Mouse (Mus musculus) embryo, embryonic 9.5 days (tissue): ENCODE measurements around the gene Gba2.
A peak's percentile ranks its signal among the peaks of the same experiment; 100 is the strongest.
"Not testable (repeated sequence)": the region's sequence is repeated elsewhere in the genome, so short reads cannot be mapped to it uniquely, and the experiment has no call there.

Source experiments
- DNase-seq: peaks from one replicate; pipeline ENCODE4 v3.0.0-alpha.2; 2017; ENCODE audit errors: extremely low spot score

Gba2 gene

DNA sequence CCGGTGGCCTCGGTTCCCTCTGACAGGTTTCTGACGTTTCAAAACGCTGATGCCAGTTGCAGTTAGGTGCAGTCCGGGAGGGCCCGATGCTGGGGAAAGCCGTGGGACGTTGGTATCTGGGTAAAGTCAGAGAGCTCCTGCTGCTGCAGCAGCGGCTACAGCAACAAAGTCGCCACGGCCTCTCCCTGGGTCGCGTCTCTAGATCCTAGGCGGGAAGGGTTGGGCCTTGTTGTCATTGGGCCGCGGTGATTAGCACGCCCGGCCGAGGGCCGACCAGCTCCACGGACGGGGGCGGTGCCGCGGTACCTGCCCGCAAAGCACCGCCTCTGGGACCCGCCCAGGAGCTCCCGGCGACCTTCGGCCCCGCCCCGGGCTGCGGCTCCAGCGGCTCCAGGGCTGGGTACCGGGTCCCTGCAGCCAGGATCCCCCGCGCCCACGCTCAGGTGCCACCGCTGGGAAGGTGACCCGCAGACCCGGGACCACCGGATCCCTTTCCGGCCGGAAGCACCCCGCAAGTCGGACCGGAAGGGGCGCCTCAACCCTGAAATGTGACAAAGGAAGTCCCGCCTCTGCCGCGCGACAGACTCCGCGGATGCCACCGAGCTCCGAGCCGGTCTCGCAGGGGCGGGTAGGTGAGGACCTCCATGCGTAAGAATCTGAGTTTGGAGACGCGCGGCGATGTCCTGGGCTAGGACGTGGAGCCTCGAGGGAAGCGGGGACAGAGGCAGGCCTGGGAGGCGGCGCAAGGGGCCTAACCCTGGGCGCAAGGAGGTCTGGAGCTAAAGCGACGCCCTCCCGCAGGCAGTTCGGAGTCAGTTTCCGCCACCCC lies at the start of gene Gba2, which contains the start of gene Rgp1:
Gene Gba2 (minus strand): TSS at position 498 of the 829 bp plus-strand sequence.
Gene Rgp1 (plus strand): TSS at position 340 of the 829 bp plus-strand sequence.
- DNase-seq: peak; percentile 88

DNA sequence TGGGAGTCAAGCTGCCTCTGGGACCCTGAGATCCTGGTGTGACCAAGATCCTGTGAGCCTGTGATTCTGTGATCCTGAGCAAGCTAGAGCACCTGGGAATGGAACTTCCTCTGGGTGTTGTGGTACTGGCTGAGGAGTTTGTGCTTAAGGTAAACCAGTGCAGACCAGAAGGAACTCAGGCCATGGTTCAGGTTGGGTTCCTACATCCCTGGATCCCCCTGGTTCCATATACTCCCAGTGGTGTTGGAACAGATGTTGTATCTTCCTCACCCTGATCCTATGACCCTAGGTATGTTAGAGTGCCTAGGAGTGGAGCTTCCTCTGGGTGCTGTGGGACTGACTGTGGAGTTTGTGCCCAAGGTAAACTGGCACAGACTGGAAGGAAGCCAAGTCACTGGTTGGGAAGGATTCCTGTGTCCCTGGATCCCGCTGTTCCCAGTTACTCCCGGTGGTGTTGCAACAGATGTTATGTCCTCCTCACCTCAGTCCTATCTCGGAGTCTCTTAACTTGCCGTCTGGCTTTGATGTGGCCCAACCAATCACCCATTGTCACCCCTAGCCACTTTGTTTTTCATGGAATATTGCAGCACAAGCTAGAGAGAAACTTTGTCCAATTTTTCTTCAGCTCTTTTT lies 41.6 kb upstream of the Gba2 start:
- DNase-seq: no peak

DNA sequence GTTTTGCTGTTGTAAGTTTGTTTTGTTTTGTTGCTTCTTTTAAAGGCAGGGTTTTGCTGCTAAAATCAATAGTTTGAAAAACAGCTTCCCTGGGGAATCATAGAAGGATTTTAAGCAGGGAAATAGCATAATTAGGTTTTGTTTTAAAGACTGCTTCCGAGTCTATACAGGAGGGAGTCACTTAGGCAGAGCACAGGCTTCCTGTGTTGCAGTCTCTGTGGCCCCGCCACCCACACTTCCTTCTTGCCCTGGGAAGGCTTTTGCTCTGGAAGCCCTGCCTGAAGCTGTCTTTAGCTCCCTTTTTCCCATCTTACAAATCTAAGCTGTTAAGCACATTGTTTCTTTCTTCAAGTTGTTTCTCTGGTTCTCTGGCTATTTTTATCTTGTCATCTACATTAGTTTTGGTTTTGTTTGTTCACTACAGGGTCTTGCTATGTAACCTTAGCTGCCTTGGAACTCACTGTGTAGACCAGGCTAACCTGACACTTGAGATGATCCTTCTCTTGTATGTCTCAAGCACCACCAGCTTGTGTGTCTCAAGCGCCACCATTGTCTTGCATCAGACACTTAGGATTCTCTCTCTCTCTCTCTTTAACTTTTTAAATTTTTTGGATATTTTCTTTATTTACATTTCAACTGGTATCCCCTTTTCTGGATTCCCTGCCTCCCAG lies 34.5 kb upstream of the Gba2 start:
- no peak for DNase-seq

DNA sequence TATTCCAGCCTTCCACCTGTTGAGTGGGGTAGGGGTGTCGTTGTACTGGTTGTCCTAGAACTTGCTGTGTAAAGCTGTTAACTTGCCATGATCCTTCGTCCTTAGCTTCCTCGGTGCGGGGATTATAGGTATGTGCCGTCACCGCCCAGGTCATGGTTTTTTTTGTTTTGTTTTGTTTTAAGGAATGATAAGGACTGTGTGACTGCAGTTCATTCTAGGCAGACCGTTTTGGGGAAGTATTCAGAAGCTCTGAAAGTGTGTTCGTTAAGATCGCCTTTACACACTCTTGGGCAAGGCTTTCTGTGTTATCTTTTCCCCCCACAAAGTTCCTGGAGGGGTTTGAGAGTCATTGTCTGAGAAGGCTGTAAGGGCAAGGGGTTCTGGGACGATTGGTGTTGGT lies 33.9 kb upstream of the Gba2 start:
- no peak for DNase-seq

DNA sequence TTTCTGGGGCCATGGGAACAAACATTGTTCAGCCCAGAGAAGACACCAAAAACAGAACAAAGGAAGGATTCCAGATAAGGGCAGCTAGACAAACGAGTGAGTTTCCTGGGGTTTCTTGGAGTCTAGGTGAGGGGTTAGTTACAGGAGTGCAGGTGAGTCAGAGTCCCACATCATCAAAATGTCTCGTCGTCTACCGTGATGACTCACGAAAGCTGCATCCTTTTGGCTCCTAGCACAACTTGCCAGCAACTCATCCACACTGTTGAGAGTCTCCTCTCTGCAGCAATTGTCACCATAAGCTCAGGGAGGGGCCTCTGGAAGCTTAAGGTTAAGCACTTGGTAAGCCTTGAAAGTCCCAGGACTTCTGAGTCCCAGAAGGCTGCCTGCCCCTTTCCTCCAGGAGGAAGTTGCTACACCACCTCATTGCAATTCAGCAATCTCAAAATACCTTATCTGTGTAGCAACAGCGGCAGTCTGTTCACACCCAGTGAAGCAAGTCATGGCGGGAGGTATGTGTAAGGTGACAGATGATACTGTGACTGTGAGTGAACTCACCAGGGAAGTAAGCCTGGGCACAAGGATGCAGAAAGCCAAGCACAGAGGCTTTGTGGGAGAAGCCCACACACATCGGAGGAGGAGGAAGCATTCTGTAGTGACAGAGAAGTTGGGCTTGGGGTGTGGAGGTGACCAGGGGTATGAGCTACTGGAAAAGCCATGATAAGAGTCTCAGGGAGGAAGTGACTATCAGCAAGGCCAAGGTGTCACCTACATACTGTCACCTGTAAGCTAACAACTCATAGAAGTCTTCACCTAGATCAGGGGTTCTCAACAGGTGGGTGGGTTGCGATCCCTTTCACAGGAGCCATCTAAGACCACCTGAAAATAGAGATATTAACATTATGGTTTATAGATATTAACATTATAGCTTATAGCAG lies 26.3 kb upstream of the Gba2 start:
- no peak for DNase-seq

DNA sequence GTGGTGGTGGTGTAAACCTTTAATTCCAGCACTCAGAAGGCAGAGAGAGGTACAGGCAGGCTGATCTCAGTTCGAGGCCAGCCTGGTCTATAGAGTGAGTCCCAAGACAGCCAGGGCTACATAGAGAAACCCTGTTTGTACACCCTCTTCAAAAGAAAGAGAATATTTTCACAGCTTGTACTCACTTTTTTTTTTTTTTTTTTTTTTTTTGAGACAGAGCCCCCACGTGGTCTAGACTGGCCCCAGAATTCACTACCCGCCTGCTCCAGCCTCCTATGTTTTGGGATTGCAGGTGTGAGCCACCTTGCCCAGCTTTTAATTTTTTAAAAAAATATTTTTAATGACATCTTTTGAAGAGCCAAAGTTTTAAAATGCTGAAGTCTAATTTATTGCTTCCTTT lies 25.4 kb upstream of the Gba2 start:
- DNase-seq: no peak

DNA sequence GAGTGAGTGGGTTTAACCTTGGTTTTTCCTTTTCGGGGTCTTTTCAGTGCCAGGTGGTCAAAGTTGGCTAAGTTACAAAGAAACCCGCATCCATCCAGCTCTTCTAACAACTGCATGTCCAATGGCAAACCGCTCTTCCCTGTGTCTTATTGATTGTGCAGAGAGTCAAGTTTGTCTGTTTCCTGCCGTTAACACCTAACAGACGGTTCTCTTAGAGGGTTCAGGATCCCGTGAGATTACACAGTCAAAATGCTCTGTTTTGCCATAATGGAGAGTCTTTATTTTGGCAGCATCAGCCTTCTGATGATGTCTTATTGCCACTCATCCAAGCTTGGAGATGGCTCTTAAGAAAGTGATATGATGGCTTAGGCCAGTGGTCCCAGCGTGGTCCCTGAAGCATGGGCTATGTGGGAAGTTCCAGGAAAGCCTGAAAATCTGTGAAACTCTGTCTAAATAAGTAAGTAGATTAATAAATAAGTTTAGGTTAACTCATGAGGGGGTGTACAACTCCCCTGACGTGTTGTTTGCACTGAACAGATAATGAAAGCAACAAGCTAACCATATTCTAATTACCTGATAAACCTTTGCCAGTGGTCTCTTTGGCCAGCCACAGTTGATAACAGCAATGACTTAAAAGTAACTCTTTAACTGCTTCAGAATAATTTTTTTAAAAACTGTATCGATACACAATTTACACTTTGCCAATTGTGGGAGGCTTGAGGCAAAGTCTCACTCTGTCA lies 21.7 kb upstream of the Gba2 start:
- DNase-seq: no peak

DNA sequence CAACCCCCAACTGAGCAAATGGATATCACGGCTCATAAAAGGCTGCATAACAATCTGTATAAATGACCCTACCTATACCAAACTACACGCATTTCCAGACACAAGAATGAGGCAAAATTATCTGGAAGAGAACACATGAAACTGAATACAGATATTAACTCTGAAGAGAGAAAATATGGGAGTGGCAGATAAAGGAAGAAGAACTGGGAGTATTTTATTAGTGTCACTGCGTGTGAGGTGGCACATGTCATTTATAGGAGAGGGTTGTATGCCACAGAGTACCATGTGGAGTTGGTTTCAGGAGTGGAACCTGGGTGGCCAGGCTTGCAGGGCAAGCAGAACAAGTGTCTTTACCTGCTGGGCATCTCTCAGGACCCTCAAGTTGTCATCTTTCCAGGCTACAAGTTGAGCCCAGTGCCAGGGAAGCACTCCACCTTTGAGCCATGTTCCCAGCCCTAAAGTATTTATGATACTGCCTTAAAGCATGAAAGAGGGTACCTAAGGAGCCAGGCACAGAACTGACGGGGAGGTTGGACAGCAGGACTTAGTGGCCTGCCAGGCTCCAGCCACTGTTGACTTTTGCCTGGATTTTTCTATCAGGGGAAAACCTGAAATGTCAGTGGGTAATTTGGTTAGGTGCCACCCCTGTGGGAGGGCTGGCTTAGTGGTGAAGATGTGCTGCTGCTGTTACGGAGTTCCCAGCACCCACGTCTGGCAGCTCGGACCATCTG lies 20.1 kb upstream of the Gba2 start:
- no peak for DNase-seq

DNA sequence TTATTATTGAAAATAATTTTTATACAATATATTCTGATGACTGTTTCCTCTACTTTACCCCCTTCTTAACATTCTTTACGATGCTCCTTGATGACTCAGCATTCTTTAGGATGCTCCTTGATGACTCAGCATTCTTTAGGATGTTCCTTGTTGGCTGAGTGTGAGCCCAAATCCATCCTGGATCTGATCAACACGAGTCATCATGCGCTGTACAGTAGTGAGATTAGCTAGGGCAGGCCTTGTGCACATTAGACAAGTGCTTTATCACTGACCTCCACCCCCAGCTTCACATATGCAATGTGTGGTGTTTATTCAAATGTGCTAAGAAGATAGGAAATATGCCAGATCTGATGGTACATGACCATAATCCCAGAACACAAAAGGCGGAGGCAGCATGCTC lies 19.5 kb upstream of the Gba2 start:
- DNase-seq: no peak

DNA sequence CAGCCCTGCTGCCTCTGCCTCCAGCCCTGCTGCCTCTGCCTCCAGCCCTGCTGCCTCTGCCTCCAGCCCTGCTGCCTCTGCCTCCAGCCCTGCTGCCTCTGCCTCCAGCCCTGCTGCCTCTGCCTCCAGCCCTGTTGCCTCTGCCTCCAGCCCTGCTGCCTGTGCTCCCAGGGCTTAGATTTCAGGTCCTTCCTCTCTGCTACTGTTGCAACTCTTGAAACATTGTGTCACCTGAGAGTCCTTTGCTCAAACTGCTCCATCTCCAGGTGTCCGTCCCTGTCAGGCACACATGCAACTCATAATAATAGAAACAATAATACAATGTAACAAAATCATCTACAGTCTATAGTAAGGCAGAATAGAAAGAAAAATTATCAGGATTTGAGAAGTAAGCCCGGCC lies 17.9 kb upstream of the Gba2 start:
- not testable (repeated sequence) for DNase-seq

DNA sequence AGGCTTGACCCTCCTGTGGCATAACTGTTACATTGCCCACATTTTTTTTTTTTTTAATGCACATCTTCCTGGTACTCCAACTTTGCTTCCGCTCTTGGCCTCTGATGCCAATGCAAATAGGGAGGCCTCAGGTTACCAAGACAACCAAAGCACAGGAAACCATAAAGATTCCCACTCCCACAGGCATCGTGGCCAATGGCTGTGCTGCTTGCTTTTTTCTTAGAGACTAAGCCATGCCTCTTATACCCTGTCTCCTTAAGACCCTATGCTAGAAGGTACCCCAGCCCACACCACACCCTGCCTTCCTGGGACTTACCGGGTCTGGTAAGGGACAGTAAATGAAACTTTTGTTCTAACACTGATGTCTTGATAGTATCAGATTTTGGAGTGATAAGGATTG lies 14.8 kb upstream of the Gba2 start:
- DNase-seq: no peak

DNA sequence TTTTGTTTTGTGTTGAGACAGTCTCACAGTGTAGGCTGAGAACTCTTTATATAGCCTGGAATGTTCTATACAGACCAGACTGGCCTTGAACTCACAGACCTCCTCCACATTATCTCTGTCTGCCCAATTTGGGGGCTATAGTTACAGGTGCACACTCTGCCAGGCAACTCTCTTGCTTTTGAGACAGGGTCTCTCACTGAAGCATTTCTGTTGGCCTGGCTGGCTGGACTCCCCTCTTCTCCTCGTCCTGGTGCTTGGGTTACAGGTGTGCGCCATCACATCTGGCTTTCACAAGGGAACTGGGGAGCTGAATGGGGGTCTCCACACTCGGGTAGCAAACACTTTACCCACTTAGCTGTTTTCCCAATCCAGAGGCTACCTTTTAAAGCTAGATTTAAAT lies 13.3 kb upstream of the Gba2 start:
- no peak for DNase-seq

DNA sequence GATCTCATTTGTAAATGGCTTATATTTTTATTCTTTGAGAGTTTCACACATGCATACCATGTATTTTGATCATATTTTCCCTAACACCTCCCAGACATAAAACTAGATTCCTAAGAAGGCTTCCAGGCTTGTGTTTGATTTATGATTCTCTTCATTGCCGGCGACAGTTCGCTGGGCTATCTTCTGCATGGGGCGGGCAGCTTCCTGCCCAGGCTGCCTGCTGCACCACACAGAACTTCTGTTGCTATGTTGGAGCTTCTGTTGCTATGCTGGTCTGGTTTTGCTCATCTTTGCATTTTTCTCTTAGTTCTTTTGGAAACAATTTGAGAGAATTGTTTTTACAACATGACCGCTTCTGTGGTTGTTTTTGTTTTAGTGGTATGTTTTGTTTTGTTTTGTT lies 12.9 kb upstream of the Gba2 start:
- no peak for DNase-seq

DNA sequence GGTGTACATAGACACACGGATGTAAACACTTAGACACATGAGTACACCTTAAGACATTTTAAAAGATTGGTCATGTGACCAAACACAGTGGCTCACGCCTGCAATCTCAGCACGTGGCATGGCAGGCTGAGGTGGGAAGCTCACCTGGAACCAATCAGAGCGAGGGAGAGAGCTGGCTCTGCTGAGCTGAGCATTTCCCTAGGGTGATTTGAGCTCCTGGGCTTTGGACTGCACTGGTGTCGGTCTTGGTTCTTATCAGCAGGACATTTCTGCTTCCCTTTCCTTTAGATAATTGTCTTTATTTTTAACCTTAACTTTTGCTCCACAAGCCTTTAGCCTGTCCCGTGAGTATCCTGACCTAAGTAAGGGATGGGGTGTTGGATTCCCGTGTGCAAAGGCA lies 9.0 kb upstream of the Gba2 start:
- DNase-seq: no peak

DNA sequence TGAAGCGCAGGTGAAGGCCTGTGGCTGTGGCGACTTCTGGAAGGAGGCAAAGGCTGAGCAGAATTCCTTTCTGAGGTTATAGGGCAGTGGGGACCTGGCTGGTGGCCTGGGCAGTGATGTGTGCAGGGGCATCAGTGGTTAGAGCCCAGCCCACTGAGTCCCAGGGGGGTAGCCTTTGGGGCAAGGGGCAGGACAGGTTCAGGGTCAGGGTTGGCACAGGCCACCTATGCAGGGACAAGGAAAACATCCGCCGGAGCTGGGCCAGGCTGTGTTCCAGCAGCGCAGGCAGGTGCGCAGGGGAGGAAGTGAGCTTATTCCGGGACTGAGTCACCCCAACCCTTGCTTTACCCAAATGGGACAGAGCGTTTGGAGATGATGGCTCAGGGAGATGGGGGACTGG lies 7.7 kb upstream of the Gba2 start:
- DNase-seq: no peak

DNA sequence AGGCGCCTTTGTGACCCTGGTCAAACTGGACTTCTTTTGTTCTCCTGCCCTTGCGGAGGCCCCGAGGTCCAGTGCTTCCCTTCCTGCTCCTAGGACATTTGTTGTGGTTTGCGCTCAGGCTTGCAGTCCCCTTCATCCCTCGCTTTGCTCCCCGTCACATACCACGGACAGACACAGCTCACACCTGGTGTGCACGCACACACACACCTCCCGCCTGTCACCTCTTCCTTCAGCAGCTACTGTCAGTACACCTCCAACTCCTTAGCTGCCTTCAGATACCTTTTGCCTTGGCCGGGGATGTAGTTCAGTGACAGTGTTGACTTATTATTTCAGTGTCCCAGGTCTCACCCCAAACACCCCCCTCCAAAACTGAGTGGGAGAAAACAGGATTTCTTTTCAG lies 7.0 kb upstream of the Gba2 start:
- DNase-seq: no peak

DNA sequence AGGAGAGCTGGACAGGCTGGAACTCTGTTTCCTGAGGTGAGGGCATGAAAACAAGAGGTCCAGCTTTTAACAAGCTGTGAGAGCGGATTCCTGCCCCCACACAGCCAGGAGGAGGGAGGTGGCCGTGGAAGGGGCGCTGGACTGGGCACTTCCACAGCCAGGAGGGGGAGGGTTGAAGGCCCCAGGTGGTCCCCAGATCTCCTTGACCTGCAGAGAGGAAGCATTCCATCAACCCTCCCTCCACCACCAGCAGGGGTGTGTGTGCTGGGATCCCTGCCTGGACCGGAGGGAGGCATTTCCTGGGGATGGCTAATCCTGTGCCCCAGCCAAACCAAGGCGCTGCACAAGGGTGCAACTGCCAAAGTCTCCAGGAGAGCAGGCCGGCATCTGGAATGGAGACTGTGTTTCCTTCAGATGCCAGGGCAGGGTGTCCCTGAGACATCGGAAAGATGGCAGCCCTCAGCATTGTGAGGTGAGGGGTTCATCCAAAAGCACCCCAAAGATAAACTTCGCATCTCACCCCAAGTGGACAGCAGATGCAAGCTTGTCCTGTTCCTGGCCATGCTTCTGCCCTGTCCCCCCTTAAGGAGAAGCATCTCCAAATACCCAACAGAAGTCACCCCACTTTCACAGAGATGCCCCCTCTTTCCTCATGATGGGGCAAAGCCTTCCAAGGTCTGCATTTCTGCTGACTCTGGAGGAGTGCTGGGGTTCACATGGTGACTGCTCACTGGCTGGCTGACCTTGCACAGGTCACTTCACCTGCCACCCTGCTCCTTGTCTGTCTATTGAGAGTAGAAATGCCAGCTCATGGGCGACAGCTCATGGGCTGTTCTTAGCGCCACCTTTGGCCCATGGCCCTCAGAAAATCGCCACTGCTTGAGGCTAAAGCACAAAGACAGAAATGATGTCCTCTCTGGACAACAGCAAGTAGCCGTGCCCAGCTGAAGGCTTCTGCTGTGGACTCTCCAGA lies 6.1 kb upstream of the Gba2 start, which contains the start of gene Msmp:
Gene Msmp (minus strand): TSS at position 51 of the 973 bp plus-strand sequence.
- no peak for DNase-seq

DNA sequence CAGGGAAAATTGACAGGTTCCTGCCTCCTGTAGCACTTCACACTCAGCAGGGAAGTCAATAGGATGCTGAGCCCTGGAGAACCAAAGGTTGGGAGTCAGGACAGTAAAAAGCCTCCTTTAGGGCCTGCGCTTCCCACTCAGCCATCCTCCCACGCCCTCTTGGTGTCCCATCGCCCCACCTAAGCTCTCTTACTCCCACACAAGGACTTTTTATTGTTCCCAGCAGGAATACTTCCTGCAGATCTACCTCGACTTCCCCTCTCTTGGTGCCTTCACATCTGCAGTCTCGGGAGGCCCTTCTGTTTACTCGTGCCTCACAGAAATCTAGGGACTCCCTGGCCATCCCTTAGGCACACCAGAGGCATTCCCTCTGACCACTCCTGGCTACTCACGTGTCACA lies 4.7 kb upstream of the Gba2 start:
- DNase-seq: no peak

DNA sequence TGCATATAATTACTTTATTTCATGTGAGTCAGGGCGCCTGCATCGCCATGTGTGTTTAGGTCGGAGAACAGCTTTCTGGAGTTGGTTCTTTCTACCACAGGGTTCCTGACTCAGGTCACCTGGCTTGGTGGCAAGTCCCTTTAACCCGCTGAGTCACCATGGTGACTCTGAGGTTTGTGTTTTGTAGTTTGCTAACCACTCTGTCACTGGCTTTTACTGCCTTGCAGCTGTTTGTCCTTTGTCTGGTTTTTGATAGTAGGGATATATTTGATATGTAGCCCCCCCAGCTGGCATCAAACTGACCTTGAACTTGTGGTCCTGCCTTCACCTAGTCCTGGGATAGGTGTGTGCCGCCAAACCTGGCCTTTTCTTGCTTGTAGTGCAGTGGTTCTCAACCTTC lies 3.6 kb upstream of the Gba2 start:
- DNase-seq: no peak
